Mouse (Mus musculus): Measurements from ENCODE around the gene Rbm39. TPM values are rescaled to one million over a fixed set of nuclear protein-coding genes. Genes with fewer than 3 reads are reported as not detected.
"Not testable (repeated sequence)": the region's sequence is repeated elsewhere in the genome, so short reads cannot be mapped to it uniquely, and the experiment has no call there.

Gene Rbm39
- total RNA-seq, 2 experiments from 2014 or later: 89.8 to 104 TPM

DNA sequence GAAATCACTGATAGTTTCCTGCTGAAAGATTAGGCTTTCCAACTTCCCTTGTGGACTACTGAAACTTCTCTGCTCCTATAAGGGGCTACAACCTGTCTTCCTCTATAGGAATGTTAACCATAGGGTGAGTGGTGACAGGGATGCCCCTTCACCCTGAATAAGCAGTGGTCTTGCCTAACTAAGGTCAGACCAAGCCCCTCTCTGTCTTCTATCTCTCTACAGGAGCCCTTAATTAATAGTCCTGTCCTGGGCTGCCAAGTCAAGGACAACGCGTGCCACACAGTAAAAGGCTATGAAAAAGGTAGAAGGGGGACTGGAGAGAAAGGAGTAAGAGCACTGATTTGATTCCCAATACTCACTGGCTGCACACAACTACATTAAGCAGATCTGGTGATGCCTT lies 1.6 kb upstream of the Rbm39 start:
- DNase-seq (ENCODE audit: low spot score): no peak

DNA sequence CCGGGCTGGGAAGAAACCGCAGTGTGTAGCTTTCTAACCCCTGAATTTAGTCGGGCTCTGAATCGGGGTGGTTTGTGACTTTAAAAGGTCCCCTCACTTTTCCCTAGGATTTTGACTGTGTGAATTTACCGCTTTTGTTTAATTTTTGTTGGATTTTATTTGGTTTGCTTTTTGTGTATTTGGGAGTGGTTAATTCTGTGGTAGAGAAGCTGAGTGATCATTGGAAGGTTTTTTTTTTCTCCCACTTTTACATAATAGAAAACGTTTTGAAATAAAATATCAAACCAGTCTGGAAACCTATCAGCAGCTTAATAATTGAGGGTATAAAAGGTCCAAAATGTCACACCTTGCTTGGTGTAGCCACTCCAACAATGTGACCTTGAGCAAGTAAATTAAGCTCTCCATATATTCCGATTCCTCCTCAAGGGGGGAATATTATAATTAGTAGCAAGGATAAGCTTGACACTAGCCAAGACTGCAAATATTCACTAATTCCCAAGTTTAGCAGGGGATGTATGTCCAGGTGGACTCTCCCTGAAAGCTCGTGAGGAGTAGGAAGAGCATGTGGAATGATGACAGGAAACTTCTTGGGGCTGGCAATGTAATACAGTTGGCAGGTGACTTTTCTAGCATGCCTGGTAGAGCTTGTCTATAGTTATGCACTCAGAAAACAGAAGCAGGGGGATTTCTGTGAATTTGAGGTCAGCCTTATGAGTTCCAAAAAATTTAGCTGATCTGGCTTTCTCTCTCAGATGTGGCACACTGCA lies 969 bp upstream of the Rbm39 start:
- no peak for DNase-seq (ENCODE audit: low spot score)

DNA sequence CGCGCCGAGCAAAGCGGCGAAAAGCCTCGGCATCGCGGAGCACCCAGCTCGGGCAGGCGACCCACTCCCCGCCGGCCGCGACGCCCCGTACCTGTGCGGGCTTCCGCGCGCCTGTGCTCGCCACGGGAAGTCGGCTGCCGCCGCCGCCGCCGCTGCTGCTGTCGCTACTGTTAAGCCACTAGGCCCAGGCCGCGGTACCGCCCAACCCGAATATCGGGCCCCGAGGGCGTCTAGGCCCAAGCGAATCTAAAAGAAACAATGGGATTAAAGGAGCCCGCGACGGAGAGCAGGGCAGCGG lies 293 bp downstream of the Rbm39 start:
- DNase-seq (ENCODE audit: low spot score): no peak

- peak; percentile 71 for DNase-seq (ENCODE audit: low spot score)
Measured at GRCm38 (mm10) chr2:156179046-156179795, 817 bp downstream of the Rbm39 start.

DNA sequence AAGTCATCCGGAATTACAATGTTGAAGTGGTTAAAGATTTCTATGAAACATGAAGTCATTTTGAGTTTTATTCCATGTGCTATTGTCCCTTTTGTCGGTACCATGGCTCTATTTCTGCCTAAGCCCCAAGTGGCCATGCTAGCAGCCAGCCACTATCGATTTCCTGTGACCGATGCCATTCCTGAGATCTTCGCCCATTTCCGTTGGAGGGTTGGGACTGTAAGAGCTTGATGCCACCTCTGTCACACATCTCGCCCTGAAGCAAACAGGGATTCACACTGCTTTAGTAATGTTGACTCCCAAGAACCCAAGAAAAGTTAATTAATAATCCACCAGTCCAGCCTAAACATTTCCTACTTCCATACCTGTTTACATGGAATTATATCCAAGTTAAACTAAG lies 2.4 kb downstream of the Rbm39 start:
- no peak for DNase-seq (ENCODE audit: low spot score)

- no peak for DNase-seq (ENCODE audit: low spot score)
Measured at GRCm38 (mm10) chr2:156177079-156177478, 3.0 kb downstream of the Rbm39 start.

- no peak for DNase-seq (ENCODE audit: low spot score)
Measured at GRCm38 (mm10) chr2:156166557-156166956, 13.5 kb downstream of the Rbm39 start.

DNA sequence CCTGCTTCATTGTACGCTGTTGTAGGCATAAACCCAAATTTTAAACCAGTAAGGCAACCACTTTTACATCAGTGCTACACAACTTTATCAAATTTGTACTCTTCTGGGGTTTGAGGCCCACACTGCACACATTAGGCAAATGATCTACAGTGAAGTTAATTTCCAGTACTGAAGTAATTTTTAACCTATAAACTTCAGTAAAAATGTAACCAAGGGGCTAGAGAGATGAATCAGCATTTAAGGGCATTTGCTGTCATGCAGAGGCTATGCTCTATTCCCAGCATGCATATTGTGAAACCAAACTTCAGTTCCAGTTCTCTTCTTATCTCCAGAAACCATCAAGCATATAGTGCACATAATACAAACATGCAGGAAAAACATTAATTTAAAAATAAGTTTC lies 14.6 kb downstream of the Rbm39 start:
- DNase-seq (ENCODE audit: low spot score): no peak

- DNase-seq (ENCODE audit: low spot score): no peak
Measured at GRCm38 (mm10) chr2:156151538-156151937, 28.5 kb downstream of the Rbm39 start.

DNA sequence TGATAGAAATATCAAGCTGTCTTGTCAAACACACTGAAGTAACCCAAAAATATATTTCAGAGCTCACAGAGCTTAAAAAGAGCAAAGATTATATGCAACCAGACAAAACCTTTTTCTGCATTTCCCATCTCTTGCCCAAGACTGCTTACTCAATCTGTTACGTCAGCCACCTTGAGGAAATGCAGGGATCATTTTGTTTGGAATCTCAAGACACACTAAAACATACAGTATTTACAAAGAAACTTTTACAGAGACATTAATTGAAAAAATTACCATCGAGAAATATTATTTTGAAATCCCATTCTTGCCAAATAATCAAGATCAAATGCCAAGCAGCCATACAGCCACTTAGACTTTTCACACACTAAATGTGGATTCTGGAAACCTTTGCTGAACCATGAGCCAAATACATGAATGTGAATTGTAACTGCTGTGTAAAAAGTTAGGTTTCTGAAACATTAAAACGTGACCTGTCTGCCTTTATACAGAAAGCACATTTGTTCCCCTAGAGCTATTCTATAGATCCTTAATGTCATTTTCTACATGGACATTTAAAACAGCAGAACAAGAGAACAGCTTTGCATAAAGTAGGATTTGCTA lies 32.6 kb downstream of the Rbm39 start:
- DNase-seq (ENCODE audit: low spot score): no peak

GRCm38 (mm10) chr2:156146272-156146989 lies 33.6 kb downstream of the Rbm39 start:
- DNase-seq (ENCODE audit: low spot score): no peak

GRCm38 (mm10) chr2:156145486-156146130 lies 34.4 kb downstream of the Rbm39 start:
- DNase-seq (ENCODE audit: low spot score): no peak

GRCm38 (mm10) chr2:156143953-156144724 lies 35.9 kb downstream of the Rbm39 start, which contains the start of the genes Romo1 and Nfs1:
Romo1 (plus strand) TSS chr2:156144039.
Nfs1 (minus strand) TSS chr2:156144186.
- DNase-seq (ENCODE audit: low spot score): peak; percentile 91

DNA sequence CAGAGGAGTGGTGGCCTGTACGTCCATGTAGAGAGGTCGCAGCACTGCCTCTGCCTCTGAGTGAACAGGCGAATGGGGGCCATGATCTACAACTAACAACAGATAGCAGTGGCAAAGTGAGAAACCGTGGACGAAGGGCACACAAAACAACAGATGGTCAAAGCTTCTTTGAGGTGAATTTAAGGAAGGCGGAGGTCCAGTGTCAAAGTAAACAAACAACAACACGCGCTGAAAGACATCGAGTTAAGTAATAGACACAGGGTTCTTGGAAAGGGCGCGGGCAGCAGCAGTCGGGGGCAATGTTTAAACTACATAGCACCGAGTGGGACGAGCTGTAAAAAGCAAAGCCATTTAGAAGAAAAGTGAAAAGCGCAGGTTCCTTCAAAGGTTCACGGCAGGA lies 36.7 kb downstream of the Rbm39 start:
- DNase-seq (ENCODE audit: low spot score): no peak

- no peak for DNase-seq (ENCODE audit: low spot score)
Measured at GRCm38 (mm10) chr2:156142820-156143219, 37.2 kb downstream of the Rbm39 start.

GRCm38 (mm10) chr2:156135695-156136094 lies 44.3 kb downstream of the Rbm39 start:
- DNase-seq (ENCODE audit: low spot score): no peak

GRCm38 (mm10) chr2:156134161-156134560 lies 45.9 kb downstream of the Rbm39 start:
- DNase-seq (ENCODE audit: low spot score): no peak

- DNase-seq (ENCODE audit: low spot score): no peak
Measured at GRCm38 (mm10) chr2:156126992-156127391, 53.0 kb downstream of the Rbm39 start, which contains the start of gene Gm28036. Gm28036 (minus strand) TSS chr2:156127092.

- no peak for DNase-seq (ENCODE audit: low spot score)
Measured at GRCm38 (mm10) chr2:156123731-156124130, 56.3 kb downstream of the Rbm39 start.

- no peak for DNase-seq (ENCODE audit: low spot score)
Measured at GRCm38 (mm10) chr2:156119566-156119965, 60.5 kb downstream of the Rbm39 start.

DNA sequence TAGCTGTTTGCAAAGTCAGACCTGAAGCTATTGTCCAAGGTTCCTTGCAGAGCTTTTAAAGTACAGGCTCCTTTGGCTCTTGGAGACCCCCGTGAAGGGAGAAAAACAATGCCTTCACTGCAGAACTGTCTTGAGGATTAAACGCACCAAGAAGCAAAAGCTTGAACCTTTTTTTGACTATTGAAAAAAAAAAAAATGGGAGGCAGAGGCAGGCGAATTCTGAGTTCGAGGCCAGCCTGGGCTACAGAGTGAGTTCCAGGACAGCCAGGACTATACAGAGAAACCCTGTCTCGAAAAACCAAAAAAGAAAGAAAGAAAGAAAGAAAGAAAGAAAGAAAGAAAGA lies 68.0 kb downstream of the Rbm39 start:
- DNase-seq (ENCODE audit: low spot score): not testable (repeated sequence)
